Mouse (Mus musculus) CD4-positive, CD25-positive, alpha-beta regulatory T cell, adult 4 months (primary cell): ENCODE measurements around the gene Cped1. TPM values are rescaled to one million over a fixed set of nuclear protein-coding genes. Genes with fewer than 3 reads are reported as not detected.

Experiments
- ATAC-seq: one replicate; pipeline ENCODE4 v1.8.0; 2017
- polyA plus RNA-seq, 2 experiments: library from polyadenylated mRNA; unstranded; fragments of 100-300 nt; shearing (Covaris generic); gene quantifications; one replicate each; pipeline ENCODE4 v1.2.1; 2017

The Cped1 gene
- polyA plus RNA-seq, 2 experiments from 2014 or later: 0.15 TPM; not detected in 1

GRCm38 (mm10) chr6:22000881-22001280 lies 15.2 kb downstream of the Cped1 start:
- no peak for ATAC-seq

GRCm38 (mm10) chr6:22001284-22001916 lies 15.7 kb downstream of the Cped1 start:
- ATAC-seq: no peak

GRCm38 (mm10) chr6:22002521-22003199 lies 16.9 kb downstream of the Cped1 start:
- no peak for ATAC-seq

- ATAC-seq: no peak
Measured at GRCm38 (mm10) chr6:22003200-22003587, 17.5 kb downstream of the Cped1 start.

DNA sequence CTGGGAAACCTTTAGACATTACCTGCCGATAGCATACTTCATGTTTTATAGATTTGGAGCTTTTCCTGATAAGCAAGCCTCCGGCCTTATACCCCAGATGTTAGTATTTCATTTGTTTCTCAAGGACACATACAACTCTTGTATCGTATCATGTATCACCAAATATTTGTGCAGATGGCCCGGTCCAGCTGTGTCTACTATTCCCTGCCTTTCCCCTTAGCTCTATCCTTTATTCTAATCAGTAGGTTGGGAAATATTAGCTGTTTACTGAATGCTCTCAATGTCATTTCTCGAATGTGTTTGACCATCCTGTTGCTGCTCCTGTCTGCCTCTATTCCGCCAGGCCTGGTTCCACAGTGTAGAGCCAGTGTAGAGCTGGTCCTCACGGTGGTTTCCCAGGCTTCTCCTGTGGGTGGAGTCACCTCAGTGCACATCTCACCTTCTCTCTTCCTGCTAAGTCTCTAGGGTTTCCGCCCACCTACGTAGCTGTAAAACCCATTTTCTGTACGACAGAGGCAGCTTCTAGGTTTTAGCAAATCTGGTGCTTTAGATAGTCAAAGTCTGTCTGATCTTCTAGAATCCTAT lies 18.3 kb downstream of the Cped1 start:
- ATAC-seq: no peak

GRCm38 (mm10) chr6:22008346-22008745 lies 22.6 kb downstream of the Cped1 start:
- ATAC-seq: no peak

DNA sequence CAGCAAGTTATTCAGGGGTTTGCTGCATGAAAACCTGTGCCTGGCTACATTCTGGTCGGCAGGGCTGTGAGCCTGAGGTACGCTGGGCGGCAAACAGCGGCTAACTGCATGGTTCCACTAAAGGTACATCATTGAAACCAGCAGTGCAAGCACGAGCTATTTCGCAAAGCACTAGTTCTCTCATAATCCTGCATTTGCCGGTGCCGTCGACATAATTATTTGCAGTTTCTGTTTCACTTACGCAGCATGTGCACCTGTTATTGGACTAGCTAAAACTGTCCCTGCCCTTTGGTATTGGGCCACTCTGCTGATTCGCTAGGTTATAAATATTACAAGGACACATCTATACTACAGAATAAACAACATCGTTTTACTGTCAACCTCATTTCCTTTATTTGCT lies 24.5 kb downstream of the Cped1 start:
- ATAC-seq: no peak

DNA sequence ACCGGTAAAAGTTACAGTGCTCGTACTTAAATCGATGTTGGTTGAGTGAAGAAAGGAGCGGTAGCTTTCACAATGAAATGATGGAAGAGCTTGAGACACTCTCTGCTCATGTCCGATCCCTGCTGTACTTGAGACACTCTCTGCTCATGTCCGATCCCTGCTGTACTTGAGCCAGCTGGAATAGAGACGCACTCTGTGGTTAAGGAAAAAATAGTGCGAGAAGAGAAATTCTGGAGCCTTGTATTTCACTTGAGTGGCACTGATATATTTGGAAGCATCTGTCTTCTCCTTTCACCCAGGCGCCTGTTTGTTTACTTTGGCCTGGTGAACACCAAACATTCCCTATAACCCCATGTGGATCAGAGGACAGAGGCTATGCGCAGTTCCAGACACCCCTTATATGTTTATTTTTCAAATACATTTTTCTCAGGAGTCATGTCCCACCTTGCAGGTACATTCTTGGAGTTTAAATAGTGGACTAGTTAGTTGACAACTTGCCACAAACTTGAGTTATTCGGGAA lies 25.1 kb downstream of the Cped1 start:
- ATAC-seq: no peak

GRCm38 (mm10) chr6:22011546-22011945 lies 25.8 kb downstream of the Cped1 start:
- no peak for ATAC-seq

DNA sequence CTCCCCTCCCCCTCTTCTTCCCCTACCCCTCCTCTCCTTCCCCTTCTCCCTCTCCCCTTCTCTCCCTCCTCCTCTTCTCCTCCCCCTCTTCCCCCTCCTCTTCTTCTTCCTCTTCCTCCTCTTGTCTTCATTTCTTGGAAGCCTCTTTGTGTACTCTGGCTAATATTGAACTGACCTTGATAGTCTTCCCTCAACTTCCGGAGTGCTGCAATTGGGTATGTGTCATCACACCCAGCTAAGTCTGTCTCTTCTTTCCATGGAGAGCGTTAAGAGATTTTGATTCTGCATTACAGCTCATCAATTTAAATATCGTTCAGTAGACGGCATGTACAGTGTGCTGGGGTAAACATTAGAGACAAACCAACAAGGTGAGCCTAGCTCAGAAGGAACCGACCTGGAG lies 26.4 kb downstream of the Cped1 start:
- no peak for ATAC-seq

GRCm38 (mm10) chr6:22012501-22012900 lies 26.8 kb downstream of the Cped1 start:
- ATAC-seq: no peak

DNA sequence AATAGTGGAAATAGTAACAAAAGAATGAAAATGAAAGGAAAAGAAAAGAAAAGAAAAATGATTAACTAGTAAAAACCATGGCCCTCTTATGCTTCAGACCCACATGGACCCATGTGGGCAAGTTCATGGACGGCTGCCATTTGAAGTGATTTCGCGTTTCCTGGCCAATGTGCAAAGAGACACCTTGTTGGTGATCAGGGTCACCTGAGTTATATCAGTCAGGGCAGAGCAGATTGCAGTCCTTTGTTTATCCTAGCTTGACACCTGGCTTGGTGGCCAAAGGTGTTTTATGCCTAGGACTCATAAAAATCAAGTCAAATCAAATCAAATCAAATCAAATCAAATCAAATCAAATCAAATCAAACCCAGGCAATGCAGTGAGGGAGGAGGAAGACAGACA lies 27.7 kb downstream of the Cped1 start:
- no peak for ATAC-seq

GRCm38 (mm10) chr6:22014291-22014911 lies 28.7 kb downstream of the Cped1 start:
- ATAC-seq: no peak

DNA sequence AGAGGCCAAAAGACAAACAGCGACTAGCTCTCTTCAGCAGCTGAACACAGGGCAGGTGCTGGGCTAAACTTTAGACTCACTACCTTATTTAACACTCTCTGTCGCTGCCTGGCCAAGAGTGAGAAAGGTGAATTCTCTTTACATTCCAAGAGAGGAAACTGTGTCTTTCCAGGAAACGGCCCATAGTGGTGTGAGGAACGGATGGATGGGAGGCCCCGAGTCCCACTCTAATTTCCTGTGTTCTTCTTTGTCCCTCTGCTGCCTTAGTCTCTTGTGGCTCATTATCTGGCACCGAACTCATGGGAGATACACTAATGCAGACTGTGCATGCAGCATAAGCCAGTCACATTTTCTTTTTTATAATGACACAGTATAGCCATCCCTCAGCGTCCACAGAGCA lies 31.9 kb downstream of the Cped1 start:
- ATAC-seq: no peak

GRCm38 (mm10) chr6:22018768-22019445 lies 33.2 kb downstream of the Cped1 start:
- ATAC-seq: no peak

- no peak for ATAC-seq
Measured at GRCm38 (mm10) chr6:22019637-22020036, 33.9 kb downstream of the Cped1 start.

GRCm38 (mm10) chr6:22020696-22021095 lies 35.0 kb downstream of the Cped1 start:
- no peak for ATAC-seq

- no peak for ATAC-seq
Measured at GRCm38 (mm10) chr6:22021315-22021714, 35.6 kb downstream of the Cped1 start.

DNA sequence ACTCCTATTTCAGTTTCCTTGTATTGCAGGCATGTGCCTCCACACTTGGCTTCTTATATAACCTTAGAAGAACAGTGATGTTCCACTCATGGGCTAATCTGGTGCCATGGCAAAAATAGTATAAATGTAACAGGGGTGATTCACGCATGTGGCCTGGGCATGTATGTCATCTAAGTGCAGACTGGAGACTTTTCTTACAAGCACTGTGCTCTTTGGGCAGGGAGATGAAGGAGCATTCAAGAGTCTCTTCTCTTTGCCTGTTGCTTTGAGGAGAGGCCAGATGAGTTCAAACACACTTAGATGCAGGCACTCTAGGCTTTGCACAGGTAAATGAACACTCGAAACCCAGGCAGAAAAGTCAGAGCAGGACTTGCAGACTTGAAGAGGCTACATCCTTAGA lies 38.5 kb downstream of the Cped1 start:
- ATAC-seq: no peak

- no peak for ATAC-seq
Measured at GRCm38 (mm10) chr6:22025584-22026357, 40.1 kb downstream of the Cped1 start.

GRCm38 (mm10) chr6:22026358-22026673 lies 40.6 kb downstream of the Cped1 start:
- ATAC-seq: no peak
